In genomic region chrX:56269706-56270105, GRCm38 (mm10) we compare ENCODE assay signal across 43 mouse cellular contexts. TPM values are rescaled to one million over a fixed set of nuclear protein-coding genes. Genes with fewer than 3 reads are reported as not detected.
A peak's percentile ranks its signal among the peaks of the same experiment; 100 is the strongest.
DNase-seq lines count a peak whose midpoint lies in the region; TF ChIP-seq lines count a peak whose summit lies in the region.
"Had no signal": no experiment of that assay in that cellular context is flagged by ENCODE, and none has a peak within 500 bp of the region (broad histone marks: within the 10 kb centered on the region; RNA-seq: fewer than 3 reads in every experiment).

No protein-coding gene starts in this region.

- no peaks in the 10 kb centered on the region for H3K36me3 ChIP-seq in forebrain, embryonic 10.5 days (replicated peaks)
- H3K36me3 ChIP-seq: heart, embryonic 13.5 days; hindbrain, embryonic 15.5 days; neural tube, embryonic 12.5 days had no signal

- H3K27ac ChIP-seq in left cerebral cortex, adult 2 months, result no peak overlapping the region
- no peak overlapping the region for H3K27ac ChIP-seq in forebrain, embryonic 10.5 days
- H3K27ac ChIP-seq: forebrain, embryonic 13.5 days; gastrocnemius, adult 2 months; heart, adult 2 months; heart, embryonic 13.5 days; hindbrain, embryonic 15.5 days; liver, embryonic 14.5 days; neural tube, embryonic 12.5 days; stomach, postnatal 0 days had no signal

- WGBS in forebrain, embryonic 10.5 days, result 81% methylated on average over 2 of the region's 2 CpGs

- peak; percentile 10 for DNase-seq in left cerebral cortex, adult 11 months (ENCODE audit: low spot score)
- no peak for DNase-seq in left cerebral cortex, postnatal 4 days
- peak; percentile 9 to 14 for DNase-seq in left cerebral cortex, adult 2 months (ENCODE audit: extremely low spot score in 1 of 2, low spot score in 2 of 2)
- peak; percentile 8 to 28 for DNase-seq in left cerebral cortex, postnatal 36 days (ENCODE audit: low spot score in 2 of 2)
- peak; percentile 60 for DNase-seq in telencephalon, adult 2 months (ENCODE audit: low read depth, low spot score)
- DNase-seq in forebrain, embryonic 10.5 days (ENCODE audit: extremely low spot score, low spot score), result no peak
- DNase-seq in urinary bladder, postnatal 14 days (ENCODE audit: low spot score), result no peak
- DNase-seq in urinary bladder, postnatal 10 days (ENCODE audit: low spot score), result no peak
- DNase-seq: adrenal gland, postnatal 10 days; cerebellum, adult 11-12 months; cerebellum, postnatal 14 days; gastrocnemius, adult 2 months; gastrocnemius, postnatal 36 days; heart, adult 2 months; heart, postnatal 10 days; kidney, adult 11 months; kidney, postnatal 14 days; liver; lung, embryonic 14.5 days; lung, postnatal 14 days; thymus, adult 2 months; thymus, postnatal 36 days had no signal

- no peak for TF ChIP-seq CTCF in left cerebral cortex, adult 2 months (IDR thresholded peaks at IDR 0.05)

- H3K27me3 ChIP-seq in forebrain, embryonic 10.5 days (ENCODE audit: poor library complexity, severe bottlenecking), result no peaks in the 10 kb centered on the region
- H3K27me3 ChIP-seq: forebrain, embryonic 13.5 days; heart, embryonic 13.5 days; hindbrain, embryonic 15.5 days; neural tube, embryonic 12.5 days had no signal

- no peaks in the 10 kb centered on the region for H3K4me1 ChIP-seq in forebrain, embryonic 10.5 days
- H3K4me1 ChIP-seq: forebrain, embryonic 13.5 days; heart, embryonic 13.5 days; hindbrain, embryonic 15.5 days; neural tube, embryonic 12.5 days had no signal

- no peaks in the 10 kb centered on the region for H3K9me3 ChIP-seq in forebrain, embryonic 10.5 days
- H3K9me3 ChIP-seq: forebrain, embryonic 13.5 days; heart, embryonic 13.5 days; hindbrain, embryonic 15.5 days; neural tube, embryonic 12.5 days had no signal

- intact Hi-C loops in left cerebral cortex, postnatal 4 days (cut with DNase I), result no loop called here
- intact Hi-C loops in left cerebral cortex, adult 2 months (cut with DNase I), result loop anchor here (10.0 kb wide), 1 partner anchor 215 kb away; no protein-coding TSS in a partner anchor
- intact Hi-C loops in left cerebral cortex, postnatal 36 days (cut with DNase I), result loop anchor here (10.0 kb wide), 1 partner anchor 75 kb away; the partner anchor contains the start of gene Zfp449

- H3K4me3 ChIP-seq in left cerebral cortex, adult 2 months, result no peak overlapping the region
- H3K4me3 ChIP-seq in forebrain, embryonic 10.5 days, result no peak overlapping the region
- H3K4me3 ChIP-seq: forebrain, embryonic 13.5 days; gastrocnemius, adult 2 months; heart, adult 2 months; heart, embryonic 13.5 days; hindbrain, embryonic 15.5 days; myocyte; neural tube, embryonic 12.5 days had no signal

RNA-seq across cellular contexts. Expression of gene Gm773, which starts 57.0 kb away (rescaled TPM):
- not detected for total RNA-seq in left cerebral cortex, postnatal 4 days (2021)
- total RNA-seq in left cerebral cortex, adult 2 months (2021), result not detected
- total RNA-seq in left cerebral cortex, postnatal 36 days (2021), result not detected
- polyA plus RNA-seq in forebrain, embryonic 10.5 days (2016; fragmentation: Nextera tagmentation; extraction: Ambion mirVana), result not detected in 2 replicates
- total RNA-seq: adrenal gland, postnatal 10 days; gastrocnemius, adult 2 months; gastrocnemius, postnatal 36 days; heart, adult 2 months; heart, postnatal 10 days; hematopoietic stem cell, adult 5-6 weeks; layer of hippocampus, adult 18-20 months; layer of hippocampus, postnatal 14 days; megakaryocyte, adult 5-6 weeks; MEL; midbrain, postnatal 0 days had no signal
- polyA plus RNA-seq: cortical plate, adult 2 months; embryonic facial prominence, embryonic 14.5 days; forebrain, embryonic 13.5 days; heart, adult 2 months; heart, embryonic 13.5 days; hindbrain, embryonic 15.5 days; inflammation-experienced regulatory T-cells, adult 6 months; kidney, embryonic 14.5 days; limb, embryonic 11.5 days; liver, embryonic 14.5 days; lung, embryonic 14.5 days; midbrain, embryonic 11.5 days; midbrain, postnatal 0 days; neural tube, embryonic 12.5 days; Patski; spleen, adult 2 months; stomach, postnatal 0 days; thymus, adult 2 months had no signal

Comparison
In these comparisons a context has a peak if more than half of its experiments do, and no peak if none do; other contexts are left out.
1. DNase-seq: peak in left cerebral cortex, adult 11 months (single experiment), left cerebral cortex, adult 2 months (2 of 2), left cerebral cortex, postnatal 36 days (2 of 2) and telencephalon, adult 2 months (single experiment); none in left cerebral cortex, postnatal 4 days (single experiment), forebrain, embryonic 10.5 days (single experiment), urinary bladder, postnatal 14 days (single experiment) and urinary bladder, postnatal 10 days (single experiment).